Mouse (Mus musculus) embryonic facial prominence, embryonic 12.5 days (tissue): ENCODE data around the gene Hip1r. TPM values are rescaled to one million over a fixed set of nuclear protein-coding genes. Genes with fewer than 3 reads are reported as not detected.

ENCODE experiments used
- ATAC-seq: fragments of 200-750 bp; cut with Nextera tagmentation; 2 replicates; pipeline ENCODE4 v1.8.0; 2017; ENCODE audit not compliant: insufficient number of reproducible peaks, insufficient read depth, low FRiP score, low TSS enrichment
- H3K27ac ChIP-seq: fragments of 300-500 bp; sonication (generic); 2 replicates; pipeline ENCODE4 v1.5.1; 2016; ENCODE audit warnings: mild to moderate bottlenecking
- H3K27me3 ChIP-seq: fragments of 300-500 bp; sonication (generic); 2 replicates; pipeline ENCODE4 v1.6.1; 2016; ENCODE audit warnings: mild to moderate bottlenecking, moderate library complexity
- H3K36me3 ChIP-seq: fragments of 300-500 bp; sonication (generic); 2 replicates; pipeline ENCODE4 v1.6.1; 2016; ENCODE audit warnings: mild to moderate bottlenecking
- H3K4me1 ChIP-seq: fragments of 300-500 bp; sonication (generic); 2 replicates; pipeline ENCODE4 v1.6.1; 2016
- H3K4me2 ChIP-seq: fragments of 300-500 bp; sonication (generic); replicated peaks from 2 replicates; pipeline ENCODE4 v1.6.1; 2016; ENCODE audit warnings: mild to moderate bottlenecking, moderate library complexity
- H3K4me3 ChIP-seq: fragments of 300-500 bp; sonication (generic); 2 replicates; pipeline ENCODE4 v1.5.1; 2016; ENCODE audit warnings: mild to moderate bottlenecking
- H3K9ac ChIP-seq: fragments of 300-500 bp; sonication (generic); 2 replicates; pipeline ENCODE4 v1.6.1; 2016; ENCODE audit warnings: mild to moderate bottlenecking, moderate library complexity
- H3K9me3 ChIP-seq: fragments of 300-500 bp; sonication (generic); 2 replicates; pipeline ENCODE4 v1.6.1; 2016; ENCODE audit warnings: mild to moderate bottlenecking, moderate library complexity
- WGBS: fragments of 180-500 bp; shearing (Covaris S2); methylation state at CpG from one replicate; pipeline ENCODE4 v1.1.7; 2016; 5-methylcytosine and 5-hydroxymethylcytosine counted together
- polyA plus RNA-seq: library from polyadenylated mRNA; unstranded; fragments of >200 nt; fragmentation: Nextera tagmentation; extraction: Ambion mirVana; gene quantifications from 2 replicates; pipeline ENCODE4 v1.2.1, GENCODE M21; 2016

The Hip1r gene
- polyA plus RNA-seq, 1 experiment from 2014 or later = 11.4 TPM

GRCm38 (mm10) chr5:123987511-123987910 lies 14.1 kb downstream of the Hip1r start:
- no peak overlapping the region for H3K4me2 ChIP-seq
- H3K9me3 ChIP-seq = no peaks in the 10 kb centered on the region
- no peak for ATAC-seq
- H3K4me3 ChIP-seq = no peak overlapping the region
- WGBS = 72% methylated on average over 4 of the region's 4 CpGs
- H3K27me3 ChIP-seq = 0 out of 2 replicates have a peak, but pooled peaks cover 3% of the 10 kb centered on the region
- H3K4me1 ChIP-seq = peaks cover 13% of the 10 kb centered on the region; the same call in 1 of the 2 replicates
- H3K27ac ChIP-seq = no peak overlapping the region
- no peak overlapping the region for H3K9ac ChIP-seq
- H3K36me3 ChIP-seq = 0 out of 2 replicates have a peak, but pooled peaks cover 3% of the 10 kb centered on the region

DNA sequence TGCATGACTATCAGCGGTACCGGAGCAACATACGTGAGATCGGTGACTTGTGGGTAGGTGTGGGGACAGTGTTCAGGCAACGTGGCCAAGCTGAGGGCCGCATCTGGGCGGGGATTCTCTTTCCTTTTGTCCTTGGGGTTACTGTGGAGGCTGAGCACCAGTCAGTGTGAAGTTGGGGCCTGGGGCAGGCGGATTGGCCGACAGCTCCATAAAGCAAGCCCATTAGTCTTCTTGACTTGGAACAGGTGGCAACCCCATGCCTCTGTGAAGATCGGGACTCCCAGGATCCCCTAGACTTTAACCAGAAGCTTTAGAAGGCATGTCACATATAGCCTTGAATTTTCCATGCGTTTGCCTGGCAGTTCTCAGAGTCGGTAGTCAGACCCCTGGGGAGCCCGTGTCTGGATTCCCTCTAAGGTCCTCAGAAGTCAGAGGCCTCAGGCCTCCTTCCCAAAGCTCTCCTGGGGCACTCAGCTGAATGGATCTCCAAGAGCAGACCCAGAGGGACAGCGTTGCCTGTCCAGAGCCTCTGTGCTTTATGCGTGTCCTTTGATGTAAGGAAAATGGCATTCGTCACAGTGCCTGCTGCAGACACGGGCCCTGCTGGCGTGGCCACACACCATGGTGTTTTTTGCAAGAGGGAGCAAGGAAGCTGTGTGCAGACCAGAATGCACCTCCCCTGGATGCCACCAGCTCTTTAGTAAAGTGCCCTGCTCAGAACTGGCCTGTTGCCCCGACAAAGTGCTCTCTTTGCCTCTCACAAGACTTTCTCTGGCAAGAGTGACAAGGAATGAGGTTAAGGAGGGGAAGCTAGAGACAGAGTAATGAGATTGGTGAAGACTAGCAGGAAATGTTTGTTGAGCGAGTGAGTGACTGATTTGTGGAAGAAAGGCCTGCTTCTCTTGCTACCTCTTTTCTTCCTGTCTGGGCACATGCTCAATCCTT lies 16.8 kb downstream of the Hip1r start:
- 0 out of 2 replicates have a peak, but pooled peaks cover 3% of the 10 kb centered on the region for H3K36me3 ChIP-seq
- no peak for ATAC-seq
- H3K27ac ChIP-seq = no peak overlapping the region
- H3K4me3 ChIP-seq = no peak overlapping the region
- H3K9me3 ChIP-seq = no peaks in the 10 kb centered on the region
- H3K4me1 ChIP-seq = peaks cover 13% of the 10 kb centered on the region; the same call in 1 of the 2 replicates
- 0 out of 2 replicates have a peak, but pooled peaks cover 3% of the 10 kb centered on the region for H3K27me3 ChIP-seq
- H3K9ac ChIP-seq = no peak overlapping the region
- no peak overlapping the region for H3K4me2 ChIP-seq
- WGBS = 72% methylated on average over 20 of the region's 20 CpGs

DNA sequence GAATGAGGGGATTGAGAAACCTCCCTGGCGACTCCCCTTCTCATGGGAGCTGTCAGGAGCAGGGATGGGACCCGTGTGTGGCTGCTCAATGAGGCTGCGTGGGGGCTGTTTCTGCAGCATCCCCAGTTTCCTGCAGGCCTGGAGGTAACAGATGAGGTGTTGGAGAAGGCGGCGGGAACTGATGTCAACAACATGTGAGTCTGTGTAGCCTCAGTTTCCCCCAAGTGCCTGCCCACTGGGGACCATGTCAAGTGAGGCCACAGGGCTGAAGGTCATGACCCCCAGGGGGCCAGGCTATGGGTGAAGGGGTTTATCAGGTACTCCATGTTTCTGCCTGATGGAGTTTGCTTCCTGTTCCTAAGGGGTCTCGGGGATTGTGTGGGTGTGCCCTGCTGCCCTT lies 17.9 kb downstream of the Hip1r start:
- Histone ChIP-seq H3K9me3 (no peaks in the 10 kb centered on the region), H3K9ac (no peak overlapping the region), H3K4me3 (no peak overlapping the region), H3K4me2 (no peak overlapping the region), H3K27me3 (no peaks in the 10 kb centered on the region), H3K27ac (no peak overlapping the region), H3K36me3 (0 out of 2 replicates have a peak, but pooled peaks cover 3% of the 10 kb centered on the region), H3K4me1 (peaks cover 15% of the 10 kb centered on the region; the same call in 1 of the 2 replicates)
- no peak for ATAC-seq
- 82% methylated on average over 6 of the region's 6 CpGs for WGBS

GRCm38 (mm10) chr5:123992193-123992637 lies 18.8 kb downstream of the Hip1r start:
- H3K9ac ChIP-seq = no peak overlapping the region
- no peak overlapping the region for H3K4me3 ChIP-seq
- H3K9me3 ChIP-seq = no peaks in the 10 kb centered on the region
- H3K27ac ChIP-seq = no peak overlapping the region
- WGBS = 75% methylated on average over 10 of the region's 10 CpGs
- no peak overlapping the region for H3K4me2 ChIP-seq
- no peaks in the 10 kb centered on the region for H3K27me3 ChIP-seq
- 0 out of 2 replicates have a peak, but pooled peaks cover 3% of the 10 kb centered on the region for H3K36me3 ChIP-seq
- no peak for ATAC-seq
- peaks cover 7% of the 10 kb centered on the region; the same call in 1 of the 2 replicates for H3K4me1 ChIP-seq

DNA sequence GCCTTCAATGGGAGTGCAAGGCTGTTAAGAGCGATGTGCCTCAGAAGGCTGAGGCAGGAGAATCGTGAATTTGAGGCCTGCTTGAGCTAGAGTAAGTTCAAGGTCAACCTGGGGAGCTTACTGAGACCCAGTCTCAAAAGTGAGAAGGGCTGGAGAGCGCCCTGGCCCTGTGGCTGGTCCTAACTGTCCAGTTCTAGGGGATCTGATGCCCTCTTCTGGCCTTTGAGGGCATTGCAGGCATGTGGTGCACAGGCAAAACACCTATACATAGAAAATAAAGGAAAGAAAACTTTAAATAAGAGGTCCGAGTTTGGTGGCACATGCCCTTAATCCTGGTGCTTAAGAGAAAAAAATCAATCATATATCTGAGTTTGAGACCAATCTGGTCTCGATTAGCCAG lies 19.4 kb downstream of the Hip1r start:
- H3K27me3 ChIP-seq = no peaks in the 10 kb centered on the region
- no peak overlapping the region for H3K4me2 ChIP-seq
- H3K4me3 ChIP-seq = no peak overlapping the region
- no peak overlapping the region for H3K27ac ChIP-seq
- H3K4me1 ChIP-seq = peaks cover 2% of the 10 kb centered on the region; the same call in 1 of the 2 replicates
- ATAC-seq = no peak
- H3K36me3 ChIP-seq = 0 out of 2 replicates have a peak, but pooled peaks cover 3% of the 10 kb centered on the region
- no peaks in the 10 kb centered on the region for H3K9me3 ChIP-seq
- WGBS = 21% methylated on average over 5 of the region's 5 CpGs
- H3K9ac ChIP-seq = no peak overlapping the region

GRCm38 (mm10) chr5:123993263-123994036 lies 20.0 kb downstream of the Hip1r start:
- Histone ChIP-seq H3K4me1 (peaks cover 2% of the 10 kb centered on the region; the same call in 1 of the 2 replicates), H3K9ac (no peak overlapping the region), H3K9me3 (no peaks in the 10 kb centered on the region), H3K36me3 (0 out of 2 replicates have a peak, but pooled peaks cover 3% of the 10 kb centered on the region), H3K27me3 (no peaks in the 10 kb centered on the region), H3K4me2 (no peak overlapping the region), H3K27ac (no peak overlapping the region), H3K4me3 (no peak overlapping the region)
- 58% methylated on average over 7 of the region's 7 CpGs for WGBS
- ATAC-seq = no peak

DNA sequence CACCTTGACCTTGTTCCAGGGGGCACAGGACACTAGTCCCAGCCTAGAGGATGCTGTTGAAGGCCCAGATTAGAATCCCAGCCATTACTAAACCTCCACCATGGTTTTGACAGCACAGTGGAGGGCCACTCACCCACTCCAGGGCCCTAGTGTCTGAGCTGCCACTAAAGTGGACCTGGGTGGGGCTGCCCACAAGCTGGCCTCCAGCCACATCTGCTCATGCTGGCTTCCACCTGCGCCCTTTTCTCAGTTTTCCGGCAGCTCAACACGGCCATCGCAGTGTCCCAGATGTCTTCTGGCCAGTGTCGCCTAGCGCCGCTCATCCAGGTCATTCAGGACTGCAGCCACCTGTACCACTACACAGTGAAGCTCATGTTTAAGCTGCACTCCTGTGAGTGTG lies 21.0 kb downstream of the Hip1r start:
- no peak for ATAC-seq
- H3K9me3 ChIP-seq = no peaks in the 10 kb centered on the region
- H3K9ac ChIP-seq = no peak overlapping the region
- 0 out of 2 replicates have a peak, but pooled peaks cover 3% of the 10 kb centered on the region for H3K36me3 ChIP-seq
- H3K4me1 ChIP-seq = peaks cover 2% of the 10 kb centered on the region; the same call in 1 of the 2 replicates
- H3K27ac ChIP-seq = no peak overlapping the region
- no peak overlapping the region for H3K4me2 ChIP-seq
- no peaks in the 10 kb centered on the region for H3K27me3 ChIP-seq
- H3K4me3 ChIP-seq = no peak overlapping the region
- 88% methylated on average over 7 of the region's 7 CpGs for WGBS

GRCm38 (mm10) chr5:123995388-123995787 lies 22.0 kb downstream of the Hip1r start:
- no peak for ATAC-seq
- no peaks in the 10 kb centered on the region for H3K36me3 ChIP-seq
- H3K4me3 ChIP-seq = no peak overlapping the region
- H3K4me2 ChIP-seq = no peak overlapping the region
- no peaks in the 10 kb centered on the region for H3K27me3 ChIP-seq
- H3K9me3 ChIP-seq = no peaks in the 10 kb centered on the region
- H3K4me1 ChIP-seq = peaks cover 2% of the 10 kb centered on the region; the same call in 1 of the 2 replicates
- WGBS = 72% methylated on average over 6 of the region's 6 CpGs
- no peak overlapping the region for H3K27ac ChIP-seq
- H3K9ac ChIP-seq = no peak overlapping the region

- WGBS = 82% methylated on average over 10 of the region's 10 CpGs
Measured at GRCm38 (mm10) chr5:123996194-123996593, 22.8 kb downstream of the Hip1r start.

GRCm38 (mm10) chr5:123996695-123997094 lies 23.3 kb downstream of the Hip1r start:
- Histone ChIP-seq H3K9ac (no peak overlapping the region), H3K4me2 (no peak overlapping the region), H3K36me3 (no peaks in the 10 kb centered on the region), H3K4me3 (no peak overlapping the region), H3K27me3 (no peaks in the 10 kb centered on the region), H3K27ac (no peak overlapping the region), H3K9me3 (no peaks in the 10 kb centered on the region), H3K4me1 (peaks cover 2% of the 10 kb centered on the region; the same call in 1 of the 2 replicates)
- ATAC-seq = no peak
- 82% methylated on average over 14 of the region's 14 CpGs for WGBS

More at GRCm38 (mm10) chr5:123996194-123996593, 22.8 kb downstream of the Hip1r start:
- Histone ChIP-seq H3K4me1 (peaks cover 2% of the 10 kb centered on the region; the same call in 1 of the 2 replicates), H3K36me3 (no peaks in the 10 kb centered on the region), H3K9ac (no peak overlapping the region), H3K27ac (no peak overlapping the region), H3K27me3 (no peaks in the 10 kb centered on the region), H3K4me2 (no peak overlapping the region), H3K9me3 (no peaks in the 10 kb centered on the region), H3K4me3 (no peak overlapping the region)
- no peak for ATAC-seq

DNA sequence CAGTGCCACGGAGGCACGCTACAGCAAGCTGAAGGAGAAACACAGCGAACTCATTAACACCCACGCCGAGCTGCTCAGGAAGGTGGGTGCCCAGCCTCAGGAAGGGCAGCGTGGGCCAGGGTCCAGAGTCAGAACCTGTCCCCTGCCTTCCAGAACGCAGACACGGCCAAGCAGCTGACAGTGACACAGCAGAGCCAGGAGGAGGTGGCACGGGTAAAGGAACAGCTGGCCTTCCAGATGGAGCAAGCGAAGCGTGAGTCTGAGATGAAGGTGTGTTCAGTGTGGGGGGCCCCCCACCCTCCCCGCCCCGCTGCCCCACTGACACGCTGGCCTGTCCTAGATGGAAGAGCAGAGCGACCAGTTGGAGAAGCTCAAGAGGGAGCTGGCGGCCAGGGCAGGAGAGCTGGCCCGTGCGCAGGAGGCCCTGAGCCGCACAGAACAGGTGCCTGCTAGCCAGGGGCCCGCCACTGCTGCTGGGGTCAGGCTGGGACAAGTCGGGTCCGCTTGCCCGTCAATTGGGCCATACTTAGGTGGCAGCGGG lies 23.9 kb downstream of the Hip1r start:
- WGBS = 85% methylated on average over 24 of the region's 24 CpGs
- peaks cover 2% of the 10 kb centered on the region; the same call in 1 of the 2 replicates for H3K4me1 ChIP-seq
- H3K9ac ChIP-seq = no peak overlapping the region
- no peak overlapping the region for H3K4me3 ChIP-seq
- ATAC-seq = no peak
- H3K27ac ChIP-seq = no peak overlapping the region
- H3K9me3 ChIP-seq = no peaks in the 10 kb centered on the region
- H3K4me2 ChIP-seq = no peak overlapping the region
- H3K27me3 ChIP-seq = no peaks in the 10 kb centered on the region
- H3K36me3 ChIP-seq = no peaks in the 10 kb centered on the region
